In the genomic region with DNA sequence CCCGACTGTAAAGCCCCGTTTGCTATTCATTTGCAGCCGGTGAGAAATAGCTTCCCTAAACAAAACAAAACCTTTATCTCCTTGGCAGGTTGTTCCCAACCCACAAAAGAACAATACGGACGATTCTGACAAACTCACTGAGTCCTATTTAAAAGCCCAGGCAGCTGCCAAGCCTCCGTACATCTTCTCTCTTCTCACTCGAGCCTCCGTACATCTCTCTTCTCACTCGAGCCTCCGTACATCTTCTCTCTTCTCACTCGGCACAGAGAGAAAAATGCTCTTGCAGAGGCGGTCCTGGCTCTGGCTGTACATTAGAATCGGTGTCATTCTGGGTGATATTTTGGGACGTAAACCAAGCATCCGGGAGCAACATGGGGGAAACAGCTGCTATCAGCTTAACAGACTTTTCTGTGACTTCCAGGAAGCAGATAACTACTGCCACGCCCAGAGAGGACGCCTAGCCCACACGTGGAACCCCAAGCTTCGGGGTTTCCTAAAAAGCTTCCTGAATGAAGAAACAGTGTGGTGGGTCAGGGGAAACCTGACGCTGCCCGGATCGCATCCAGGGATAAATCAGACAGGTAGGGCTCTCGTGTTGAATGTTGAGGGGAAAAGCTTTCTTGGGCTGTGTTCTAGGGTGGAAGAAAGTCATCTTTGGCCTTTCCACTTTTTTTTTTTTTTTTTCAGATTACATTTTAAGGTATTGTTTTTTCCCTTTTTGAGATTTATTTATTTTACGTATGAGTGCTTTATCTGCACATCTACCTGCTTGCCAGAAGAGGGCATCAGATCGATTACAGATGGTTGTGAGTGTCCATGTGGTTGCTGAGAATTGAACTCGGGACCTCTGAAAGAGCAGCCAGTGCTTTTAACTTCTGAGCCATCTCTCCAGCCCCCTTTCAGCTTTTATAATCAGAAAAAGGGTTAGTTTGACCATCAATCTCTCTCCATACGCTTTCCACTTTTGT, we compare ENCODE assay signal across 8 mouse cellular contexts. TPM values are rescaled to one million over a fixed set of nuclear protein-coding genes. Genes with fewer than 3 reads are reported as not detected.
A peak's percentile ranks its signal among the peaks of the same experiment; 100 is the strongest.
DNase-seq lines count a peak whose midpoint lies in the region; ATAC-seq and TF ChIP-seq lines count a peak whose summit lies in the region.

A gene (plus strand): TSS at position 275 of the 968 bp plus-strand sequence.

- H3K9me3 ChIP-seq in ES-E14 (ENCODE audit: control insufficient read depth, insufficient read depth, low read depth, low read length), result no peaks in the 10 kb centered on the region
- H3K9me3 ChIP-seq in embryonic facial prominence, embryonic 10.5 days, result no peaks in the 10 kb centered on the region

- DNase-seq in layer of hippocampus, adult 2 months (ENCODE audit: low spot score in 2 of 2), result no peak
- no peak for DNase-seq in layer of hippocampus, postnatal 25 days (ENCODE audit: extremely low spot score in 1 of 2, low spot score in 1 of 2)
- DNase-seq in ES-E14 (ENCODE audit: low read depth, low spot score) (no peak), adipocyte (ENCODE audit: low spot score) (no peak)
- no peak for DNase-seq in embryonic facial prominence, embryonic 10.5 days (ENCODE audit: low spot score)
- DNase-seq in layer of hippocampus, adult 8-10 months (ENCODE audit: low spot score in 2 of 2), result no peak
- DNase-seq in urinary bladder, postnatal 25 days (ENCODE audit: low spot score), result no peak

- peak within 1 kb of the TSS; percentile 69 for H3K27ac ChIP-seq in layer of hippocampus, adult 2 months
- no peak within 1 kb of the TSS for H3K27ac ChIP-seq in ES-E14 (ENCODE audit: insufficient read depth, low read depth, low read length, poor library complexity, severe bottlenecking)
- H3K27ac ChIP-seq in embryonic facial prominence, embryonic 10.5 days (replicated peaks), result no peak within 1 kb of the TSS

- H3K27me3 ChIP-seq in embryonic facial prominence, embryonic 10.5 days (replicated peaks; ENCODE audit: low read depth, poor library complexity, severe bottlenecking), result no peaks in the 10 kb centered on the region

- H3K9ac ChIP-seq in ES-E14 (ENCODE audit: insufficient read depth, low read depth, low read length, poor library complexity, severe bottlenecking), result peak within 1 kb of the TSS; percentile 58

- peak; percentile 90 for ATAC-seq in megakaryocyte, adult 5-6 weeks (ENCODE audit: poor library complexity, severe bottlenecking)

- peak within 1 kb of the TSS; percentile 49 for H3K4me3 ChIP-seq in layer of hippocampus, adult 2 months
- peak within 1 kb of the TSS; percentile 23 to 62; a peak in 3 of 4 replicates for H3K4me3 ChIP-seq in ES-E14 (ENCODE audit: insufficient read depth in 1 of 2, low read depth in 1 of 2, low read length in 2 of 2, poor library complexity in 1 of 2, severe bottlenecking in 1 of 2)
- peak within 1 kb of the TSS; percentile 11; the same call in 1 of the 2 replicates for H3K4me3 ChIP-seq in embryonic facial prominence, embryonic 10.5 days

- WGBS in embryonic facial prominence, embryonic 10.5 days, result 65% methylated on average over 27 of the region's 27 CpGs

- H3K4me1 ChIP-seq in ES-E14 (ENCODE audit: control insufficient read depth in 2 of 2, insufficient read depth in 2 of 2, low read length in 2 of 2, poor library complexity in 1 of 2), result peaks cover 0 to 3% of the 10 kb centered on the region in 2 experiments; a peak in 1 of 4 replicates
- H3K4me1 ChIP-seq in embryonic facial prominence, embryonic 10.5 days, result peaks cover under 1% of the 10 kb centered on the region; the same call in 1 of the 2 replicates

- in situ Hi-C loops in ES-E14 (cut with MboI; ENCODE audit: low sequenced_read_pairs in 2 of 2, unreplicated experiment in 2 of 2), result no loop called here

- TF ChIP-seq CTCF in layer of hippocampus, adult 2 months (conservative IDR thresholded peaks at IDR 0.05), result peak; percentile 71

- H3K36me3 ChIP-seq in ES-E14 (ENCODE audit: control insufficient read depth, insufficient read depth, low read length, poor library complexity, severe bottlenecking), result no peaks in the 10 kb centered on the region
- no peaks in the 10 kb centered on the region for H3K36me3 ChIP-seq in embryonic facial prominence, embryonic 10.5 days (replicated peaks)

TF ChIP-seq in ES-E14, 5 proteins besides CTCF, POLR2A, EP300 and RAD21:
- TF ChIP-seq CHD2 (IDR thresholded peaks at IDR 0.05; ENCODE audit: low read depth, low read length) (no peak), MAFK (IDR thresholded peaks at IDR 0.05; ENCODE audit: insufficient read depth, low read depth, low read length) (no peak), ZNF384 (IDR thresholded peaks at IDR 0.05; ENCODE audit: low read depth, low read length) (0 out of 2 replicates have a peak, but pooled peaks have one; percentile 33), HCFC1 (IDR thresholded peaks at IDR 0.05; ENCODE audit: borderline replicate concordance, insufficient read depth, low read length) (no peak)

RNA-seq across cellular contexts. Expression of the gene that starts here (rescaled TPM):
- 1 to 10 TPM; 2.3 to 2.8 TPM for total RNA-seq in layer of hippocampus, adult 2 months (2021)
- total RNA-seq in layer of hippocampus, postnatal 25 days (2021), result 1 to 10 TPM; 1.9 to 2.3 TPM
- 0.54 and 0.58 TPM in 2 replicates for total RNA-seq in ES-E14 (2012; rRNA removed)
- 0.10 and 0.12 TPM in 2 replicates for polyA plus RNA-seq in embryonic facial prominence, embryonic 10.5 days (2016; fragmentation: Nextera tagmentation; extraction: Ambion mirVana)
- 0.57 TPM in 1 of 2 replicates, not detected in the other for total RNA-seq in megakaryocyte, adult 5-6 weeks (2015)
- not detected in 2 replicates for total RNA-seq in megakaryocyte, adult 5-6 weeks (2017)
- total RNA-seq in layer of hippocampus, adult 8-10 months (2022), result 1 to 10 TPM; 1.3 to 4.1 (median 3.6) TPM

Comparison
In these comparisons a context has a peak if more than half of its experiments do, and no peak if none do; other contexts are left out.
1. Peak in ATAC-seq in megakaryocyte, adult 5-6 weeks; RNA of the gene not detected or under 1 TPM.